Mouse (Mus musculus): ENCODE measurements around the gene Gon7.

DNA sequence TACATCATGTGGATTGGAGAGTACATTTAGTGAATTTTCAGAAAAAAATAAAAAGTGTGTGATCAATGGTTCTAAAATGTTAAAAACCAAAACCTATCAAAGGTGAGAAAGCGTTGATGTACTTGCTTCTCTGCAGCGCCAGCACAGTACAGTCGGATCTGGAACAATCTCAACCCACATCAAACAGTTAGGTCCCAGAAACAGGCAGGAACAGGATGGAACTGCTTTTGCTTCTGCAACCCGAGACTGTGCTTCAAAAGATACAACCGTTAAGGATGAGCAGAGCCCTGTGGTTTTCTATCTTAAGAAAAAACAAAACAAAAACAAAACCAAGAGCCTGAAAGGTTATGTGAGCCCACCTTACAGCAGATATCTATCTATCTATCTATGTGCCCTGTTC lies 25.2 kb upstream of the Gon7 start:
- TF ChIP-seq CTCF (IDR thresholded peaks at IDR 0.05) (no peak), EP300 (IDR thresholded peaks at IDR 0.05) (no peak)

All from lung, postnatal 0 days (tissue).